Mouse (Mus musculus) left cerebral cortex, adult 9 months (tissue): ENCODE data around the gene Lyl1.
A peak's percentile ranks its signal among the peaks of the same experiment; 100 is the strongest.

Experiments used
- DNase-seq, 2 experiments: peaks; one replicate each; pipeline ENCODE4 v3.0.0; 2022; ENCODE audit warnings: low spot score in 2 of 2

Lyl1 gene

DNA sequence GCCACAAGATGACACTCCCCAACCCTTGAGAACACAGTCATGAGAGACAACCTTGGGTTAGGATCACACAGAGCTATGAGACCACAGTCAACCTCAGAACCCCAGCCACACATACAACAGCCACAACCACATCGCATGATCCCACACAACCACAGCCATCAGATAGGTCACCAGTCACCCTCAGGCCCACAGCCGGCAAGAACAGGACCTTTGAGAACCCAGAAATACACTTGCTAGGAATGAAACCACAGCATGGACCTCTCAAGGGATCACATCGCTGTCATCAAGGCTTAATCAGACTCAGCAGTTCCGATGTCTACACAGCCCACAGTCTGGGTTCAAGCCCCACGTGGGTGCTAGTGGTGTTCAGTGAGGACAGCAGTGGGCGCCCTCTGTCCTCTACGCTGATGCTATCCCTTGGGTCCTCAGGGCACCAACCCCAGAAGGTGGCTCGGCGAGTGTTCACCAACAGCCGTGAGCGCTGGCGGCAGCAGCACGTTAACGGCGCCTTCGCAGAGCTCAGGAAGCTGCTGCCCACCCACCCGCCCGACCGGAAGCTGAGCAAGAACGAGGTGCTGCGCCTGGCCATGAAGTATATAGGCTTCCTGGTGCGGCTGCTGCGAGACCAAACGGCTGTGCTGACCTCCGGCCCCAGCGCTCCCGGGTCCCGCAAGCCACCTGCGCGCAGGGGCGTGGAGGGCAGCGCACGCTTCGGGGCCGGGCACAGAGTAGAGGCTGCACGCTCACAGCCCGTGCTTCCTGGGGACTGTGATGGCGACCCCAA lies 2.4 kb downstream of the Lyl1 start:
- DNase-seq = no peak

DNA sequence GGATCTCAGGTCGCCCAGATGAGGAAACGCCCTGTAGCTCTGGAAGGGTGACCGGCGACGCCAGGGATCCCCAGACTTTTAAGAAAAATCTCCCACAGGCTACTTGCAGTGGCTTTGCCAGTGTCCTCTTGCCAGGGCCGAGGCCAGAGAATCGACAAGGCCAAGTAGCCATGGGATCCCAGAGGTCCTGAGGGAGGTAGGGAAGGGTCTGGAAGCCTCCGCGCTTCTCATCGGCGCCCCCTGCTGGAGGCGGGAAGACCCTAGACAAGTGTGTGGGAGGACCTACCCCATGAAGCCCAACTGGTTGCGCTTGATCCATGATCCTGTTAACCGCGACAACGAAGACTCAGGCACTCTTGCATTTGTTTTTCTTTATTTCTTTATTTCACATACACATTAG lies 3.1 kb downstream of the Lyl1 start:
- peak in 1 of 2 experiments; percentile 70 for DNase-seq

DNA sequence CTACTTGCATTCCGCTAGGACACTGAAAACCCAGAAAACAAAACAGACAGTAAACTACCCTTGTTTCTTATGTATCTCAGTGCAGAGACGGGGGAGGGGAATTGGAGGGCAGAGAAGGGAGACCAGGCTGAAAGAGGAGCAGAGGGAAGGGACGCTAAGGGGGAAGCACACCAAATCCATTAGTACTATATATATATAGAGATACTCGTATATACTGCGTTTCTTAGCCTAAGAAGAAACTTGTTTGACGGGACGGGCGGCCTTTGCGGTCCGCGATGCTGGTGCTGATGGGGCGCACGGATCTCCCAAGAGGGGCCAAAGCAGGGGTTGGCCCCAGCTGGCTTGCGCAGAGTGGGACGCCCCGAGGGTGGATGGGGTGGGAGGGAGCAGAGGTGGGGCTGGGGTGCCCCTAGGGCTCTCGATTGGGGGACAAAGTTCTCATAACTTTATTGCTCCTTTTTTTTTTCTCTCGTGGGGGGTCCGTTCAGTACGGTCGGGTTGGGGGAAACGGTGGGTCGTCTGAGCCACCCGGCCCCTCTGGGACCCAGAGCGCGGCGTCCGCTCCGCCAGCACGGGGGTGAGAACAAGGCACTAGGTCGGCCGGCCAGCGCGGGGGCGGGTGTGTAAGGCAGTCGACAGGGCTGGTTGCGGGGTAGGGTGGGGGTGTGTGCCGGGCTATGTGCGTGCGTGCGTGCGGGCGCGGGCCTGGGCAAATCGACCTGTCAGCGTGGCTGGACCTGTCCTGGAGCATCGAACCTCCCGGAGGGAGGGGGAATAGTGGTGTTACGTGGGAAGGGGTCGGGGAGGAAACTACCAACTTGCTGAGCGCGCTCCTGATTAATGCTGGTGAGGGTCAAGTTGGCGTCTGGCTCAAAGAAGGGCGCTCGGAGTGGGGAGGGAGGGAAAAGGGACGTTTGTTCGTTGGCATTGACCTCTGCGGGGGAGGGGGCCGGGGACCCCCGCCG lies 3.9 kb downstream of the Lyl1 start:
- no peak for DNase-seq

DNA sequence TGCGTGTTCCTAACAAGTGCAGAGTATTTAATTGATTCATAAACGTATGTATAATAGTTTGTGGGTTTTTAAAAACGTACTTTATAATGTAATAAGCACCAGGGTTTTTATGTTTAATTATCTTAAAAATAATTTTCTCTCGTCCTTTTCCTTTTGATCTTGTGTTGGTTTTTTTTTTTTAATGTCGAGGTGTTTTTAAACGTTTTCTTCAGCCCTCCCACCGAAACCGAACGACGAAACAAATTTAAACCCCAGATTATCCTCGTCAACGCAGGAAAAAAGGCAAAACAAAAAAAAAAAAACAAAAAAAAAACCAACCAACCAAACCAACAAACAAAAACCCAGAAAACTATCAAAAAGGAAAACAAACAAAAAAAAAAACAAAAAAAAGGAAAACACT lies 4.7 kb downstream of the Lyl1 start:
- no peak for DNase-seq

DNA sequence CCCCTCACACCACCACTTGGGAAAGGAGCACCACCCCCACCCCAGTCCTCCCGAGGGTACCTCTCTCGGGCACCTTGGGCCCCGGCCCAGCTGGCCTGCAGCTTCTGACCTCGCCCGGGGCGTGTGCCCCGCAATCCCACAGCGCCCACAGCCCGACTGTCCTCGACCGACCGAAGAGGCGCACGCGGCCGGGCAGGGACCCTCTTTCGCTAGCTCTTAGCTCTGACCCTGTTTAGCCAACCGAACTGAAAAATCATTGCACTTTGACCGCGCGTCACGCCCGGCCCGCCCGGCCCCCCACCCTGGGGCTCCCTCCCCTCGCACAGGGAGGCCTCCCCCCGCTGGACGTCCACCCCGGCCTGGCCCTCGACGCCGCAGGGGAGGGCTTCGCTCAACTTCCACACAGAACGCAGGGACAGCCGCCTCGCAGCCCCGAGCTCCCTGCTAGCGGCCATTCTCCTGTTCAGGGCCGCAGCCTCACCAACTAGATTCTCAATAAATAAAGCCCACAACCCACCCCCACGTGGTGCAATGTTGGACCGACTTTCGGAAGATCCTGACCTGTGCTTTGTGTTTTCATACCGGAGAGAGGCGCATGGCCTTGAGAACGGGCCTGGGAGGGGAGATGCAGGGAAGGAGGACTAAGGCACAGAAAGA lies 5.5 kb downstream of the Lyl1 start:
- DNase-seq = no peak

DNA sequence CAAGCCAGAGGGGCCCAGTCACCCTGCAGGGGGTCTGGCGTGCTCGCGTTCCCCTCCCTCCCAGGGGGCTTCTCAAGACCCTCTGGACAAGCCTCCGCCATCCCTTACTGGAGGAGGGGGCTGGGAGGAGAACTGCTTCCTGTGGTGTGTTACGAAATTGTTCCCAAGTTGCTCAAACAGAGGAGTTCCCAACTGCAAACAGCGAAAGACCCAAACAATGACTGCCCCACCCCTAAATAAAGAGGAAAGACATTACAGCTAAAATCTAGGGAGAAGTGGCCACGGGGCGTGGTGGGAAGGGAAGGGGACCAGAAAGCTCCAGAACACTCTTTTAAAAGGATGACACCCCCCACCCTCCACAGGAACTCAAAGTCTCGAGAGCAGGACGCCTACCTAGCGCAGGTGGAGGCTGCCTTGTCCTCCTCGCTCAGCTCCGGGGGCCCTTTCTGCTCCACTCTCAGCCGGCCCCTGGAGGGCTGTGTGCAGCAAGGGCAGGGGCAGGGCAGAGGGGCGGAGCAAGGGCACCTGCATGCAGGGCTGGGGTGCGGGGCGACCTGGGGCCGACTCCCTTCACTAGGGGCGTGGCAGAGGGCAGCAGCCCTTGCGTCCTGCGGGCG lies 6.1 kb downstream of the Lyl1 start:
- DNase-seq = no peak

DNA sequence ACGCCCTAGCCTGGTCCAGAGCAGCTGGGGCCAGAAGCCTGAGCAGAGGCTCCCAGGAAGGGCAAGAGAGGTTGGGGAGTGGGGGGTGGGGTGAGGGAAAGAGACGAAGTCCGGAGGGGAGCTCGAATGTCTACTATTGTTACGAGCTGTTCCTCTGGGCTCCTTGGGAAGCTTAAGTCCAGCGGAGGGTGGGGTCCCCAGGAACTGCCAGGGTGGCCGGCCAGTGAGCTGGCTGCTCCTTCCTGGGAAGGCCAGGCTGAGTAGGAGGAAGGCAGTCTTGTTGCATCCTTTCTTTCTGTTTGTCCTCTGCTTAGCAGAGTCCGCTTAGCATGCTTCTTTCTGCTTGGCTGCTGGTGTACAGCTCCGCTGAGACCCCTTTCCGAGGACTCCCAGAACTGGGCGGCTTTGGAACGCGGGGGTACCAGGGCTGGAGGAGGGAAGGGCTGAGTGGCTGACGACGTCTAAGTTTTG lies 6.8 kb downstream of the Lyl1 start:
- DNase-seq = no peak

DNA sequence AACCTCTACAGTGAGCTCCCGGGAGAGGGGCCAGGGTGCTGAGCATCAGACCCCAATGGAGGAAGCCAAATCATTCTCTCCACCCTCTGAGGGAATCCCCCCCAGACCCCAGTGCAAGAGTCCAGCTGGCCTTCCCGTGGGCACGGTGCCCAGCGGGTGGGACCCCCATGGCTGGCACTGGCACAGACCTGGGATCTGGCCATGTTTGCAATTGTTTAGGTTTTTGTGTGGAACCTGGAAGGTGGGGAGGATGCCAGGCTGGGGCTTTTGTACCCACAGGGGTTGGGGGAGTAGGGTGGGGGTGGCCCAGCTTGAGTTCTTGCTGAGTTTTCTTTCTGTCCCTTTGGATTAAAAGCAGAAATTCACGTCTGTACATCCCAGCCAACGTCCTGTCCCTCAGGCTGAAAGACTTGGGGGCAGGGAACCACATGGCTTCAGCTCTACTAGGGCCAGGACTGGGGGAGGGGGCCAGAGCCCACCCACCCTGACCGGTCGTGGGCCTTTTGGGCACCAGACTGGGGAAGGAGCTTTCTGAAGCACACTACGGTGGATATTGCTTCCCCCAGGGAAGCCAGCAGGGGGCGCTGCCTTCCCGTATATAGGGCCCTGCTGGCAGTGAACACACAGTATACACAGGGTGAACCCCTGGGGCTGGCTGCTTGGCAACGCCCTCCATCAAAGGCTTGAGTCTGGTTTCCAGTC lies 7.7 kb downstream of the Lyl1 start:
- peak in 1 of 2 experiments; percentile 90 for DNase-seq

DNA sequence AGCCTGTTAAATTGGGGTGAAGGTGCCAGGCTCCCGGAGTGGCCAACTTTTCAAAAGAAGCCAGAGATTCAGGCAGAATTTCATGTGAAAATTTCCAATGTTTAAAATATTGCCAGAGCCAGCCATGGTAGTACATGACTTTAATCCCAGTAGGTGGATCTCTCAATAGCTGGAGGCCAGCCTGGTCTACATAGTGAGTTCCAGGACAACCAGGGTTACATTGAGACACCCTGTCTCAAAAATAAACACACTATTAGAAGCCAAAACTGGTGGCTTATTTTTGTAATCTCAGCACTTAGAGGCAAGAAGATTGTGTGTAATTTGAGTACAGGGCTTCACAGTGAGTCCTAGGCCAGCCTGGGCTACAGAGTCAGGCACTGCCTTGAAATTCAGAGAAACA lies 8.7 kb downstream of the Lyl1 start:
- no peak for DNase-seq

DNA sequence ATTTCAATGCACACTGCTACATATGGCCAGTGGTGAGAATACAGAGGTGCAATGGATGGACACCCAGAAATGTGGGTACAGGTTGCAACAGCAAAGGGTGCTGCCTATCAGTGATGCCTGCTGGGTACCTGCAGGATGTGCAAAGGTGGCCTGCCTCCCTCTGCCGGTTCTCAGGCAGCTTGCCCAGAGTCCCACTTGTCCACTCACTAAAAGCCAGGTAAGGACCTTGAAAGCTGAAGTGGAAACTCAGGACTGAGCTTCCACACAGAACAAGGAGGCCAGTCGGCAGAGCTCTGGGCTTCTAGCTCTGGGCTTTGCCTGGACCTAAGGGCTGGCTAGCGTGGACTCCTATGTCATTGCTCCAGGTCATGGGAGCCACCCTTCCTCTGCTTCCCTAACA lies 10.1 kb downstream of the Lyl1 start:
- no peak for DNase-seq

DNA sequence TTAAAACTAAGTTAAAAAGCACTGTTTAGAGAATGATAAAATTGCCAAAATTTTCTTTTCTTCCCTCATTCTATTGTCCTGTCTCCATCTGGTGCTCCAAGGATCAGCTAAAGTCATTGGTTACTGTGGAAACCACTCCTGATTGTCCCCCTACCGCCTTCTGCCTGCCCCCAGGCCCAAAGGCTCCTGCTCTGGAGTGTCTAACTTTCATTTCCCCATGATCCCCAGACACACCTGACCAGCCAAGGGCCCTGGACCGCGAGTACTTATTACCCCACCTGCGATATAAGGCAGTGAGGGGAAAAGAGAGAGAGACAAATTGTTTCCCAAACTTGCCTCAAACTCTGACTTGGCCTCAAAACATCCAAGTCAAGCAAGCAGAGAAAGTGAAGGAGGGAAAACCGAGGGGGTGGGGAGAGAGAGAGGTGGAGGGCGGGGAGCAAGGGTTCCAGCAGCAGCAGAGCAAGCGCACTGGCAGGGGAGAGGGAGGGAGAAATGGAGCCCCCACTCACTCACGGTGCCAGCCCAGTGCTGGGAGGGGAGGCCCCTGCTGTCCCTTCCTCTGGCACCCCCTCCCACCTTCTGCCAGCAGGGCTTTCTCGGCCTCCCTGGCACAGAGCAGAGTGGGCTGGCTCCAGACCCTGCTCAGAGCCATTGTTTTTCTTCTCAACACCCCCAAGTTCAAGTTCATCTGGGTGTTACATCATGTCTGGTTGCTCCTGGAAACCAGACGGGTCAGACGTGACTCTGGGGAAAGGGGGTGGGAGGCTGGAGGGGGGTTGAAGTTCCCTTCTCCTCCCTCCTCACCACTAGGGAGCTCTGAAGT lies 10.9 kb downstream of the Lyl1 start:
- no peak for DNase-seq

DNA sequence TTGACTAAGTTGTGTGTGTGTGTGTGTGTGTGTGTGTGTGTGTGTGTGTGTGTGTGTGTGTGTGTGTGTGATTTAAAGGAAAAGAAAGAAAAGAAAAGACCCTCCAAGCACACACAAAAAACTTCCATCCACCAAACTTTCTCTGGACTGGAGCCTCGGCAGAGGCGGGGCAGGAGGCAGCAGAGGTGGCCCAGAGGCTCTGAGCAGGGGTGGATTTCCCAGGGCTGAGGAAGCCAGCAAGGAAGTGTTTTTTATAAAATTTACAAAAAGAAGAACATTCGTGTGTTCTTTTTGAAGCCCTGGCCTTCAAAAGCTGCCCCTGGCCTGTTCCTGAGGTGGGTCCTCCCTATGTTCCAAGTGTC lies 11.5 kb downstream of the Lyl1 start:
- no peak for DNase-seq

DNA sequence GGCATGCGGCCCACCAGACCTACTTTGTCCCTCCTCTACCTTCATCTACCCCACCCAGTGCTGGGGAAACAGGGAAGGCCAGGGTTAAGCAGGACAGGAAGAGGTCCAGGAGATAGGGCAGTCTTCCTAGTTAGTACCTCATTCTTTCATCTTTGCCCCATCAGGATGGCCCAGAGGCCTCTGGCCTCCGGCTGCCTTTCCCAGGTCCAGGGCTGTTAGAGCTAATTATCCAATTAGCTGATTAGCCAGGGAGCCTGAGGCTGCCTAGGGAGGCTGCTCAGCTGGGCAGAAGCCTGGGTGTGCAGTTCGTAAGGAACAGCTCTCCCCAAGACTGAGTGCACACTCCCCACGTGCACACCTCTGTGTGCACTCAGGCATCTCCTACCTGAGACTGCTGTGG lies 12.1 kb downstream of the Lyl1 start:
- DNase-seq = no peak

DNA sequence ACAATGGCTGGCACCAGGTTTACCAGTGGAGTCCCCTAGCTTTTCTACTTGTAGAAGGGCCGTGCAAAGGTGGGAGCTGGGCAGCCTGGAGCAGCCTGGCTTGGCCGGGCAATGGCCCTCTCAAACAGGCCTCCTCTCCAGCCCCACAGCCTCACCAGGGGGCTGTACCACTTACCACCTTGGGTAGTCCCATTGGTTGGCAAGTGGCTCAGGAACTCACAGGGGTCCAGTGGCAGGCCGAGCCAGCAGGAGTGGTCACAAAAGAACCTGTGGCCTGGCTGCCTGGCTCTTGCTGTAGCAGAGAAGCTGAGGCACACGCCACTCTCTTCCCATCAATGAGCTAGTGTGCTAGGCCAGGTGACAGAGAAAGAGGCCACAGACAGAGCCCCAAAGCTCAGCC lies 12.9 kb downstream of the Lyl1 start:
- no peak for DNase-seq

DNA sequence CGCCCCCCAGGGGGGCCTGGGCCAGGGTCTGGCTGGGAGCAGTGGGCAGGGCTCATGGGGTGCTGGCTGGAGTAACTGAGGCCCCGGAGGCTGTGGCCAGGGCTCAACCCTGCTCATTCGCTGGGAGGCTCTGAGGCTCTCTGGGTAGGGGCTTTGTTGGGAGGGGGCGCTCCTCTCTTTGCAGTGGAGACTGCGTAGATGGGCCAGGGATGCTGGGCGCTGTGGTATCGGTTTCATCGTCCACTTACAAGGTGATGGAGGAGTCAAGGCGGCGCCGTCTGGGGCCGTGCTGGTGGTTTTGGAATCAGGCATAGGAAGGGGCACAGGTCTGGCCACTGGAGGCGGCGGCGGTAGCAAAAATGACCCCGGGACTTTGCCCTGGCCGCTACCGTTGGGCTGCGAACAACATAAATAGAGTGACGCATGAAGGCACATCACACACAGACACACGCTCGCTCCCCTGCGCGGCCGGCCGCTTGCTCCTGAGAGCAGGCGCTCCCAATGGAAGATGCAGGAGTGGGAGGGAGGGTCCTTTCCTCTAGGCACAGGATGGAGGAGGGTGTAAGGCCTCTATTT lies 14.7 kb downstream of the Lyl1 start:
- DNase-seq = no peak

DNA sequence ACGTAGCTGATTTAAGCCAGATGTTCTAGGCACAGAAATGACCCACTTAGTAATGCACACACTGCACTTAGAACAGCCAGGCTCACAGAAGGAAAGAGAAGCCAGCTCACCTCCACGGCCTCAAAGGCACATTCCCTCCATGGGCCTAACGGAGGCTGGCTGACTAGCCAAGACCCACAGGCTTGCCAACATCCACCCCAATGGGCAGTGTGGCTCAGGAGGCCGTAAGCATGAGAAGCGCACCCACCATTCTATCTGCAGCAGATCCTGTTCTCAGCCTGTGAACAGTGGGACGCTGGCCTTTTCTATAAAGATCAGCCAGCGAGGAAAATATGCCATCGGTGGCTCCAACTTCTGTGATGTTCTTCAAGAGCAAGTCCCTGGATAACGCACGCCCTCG lies 15.5 kb downstream of the Lyl1 start:
- DNase-seq = no peak

DNA sequence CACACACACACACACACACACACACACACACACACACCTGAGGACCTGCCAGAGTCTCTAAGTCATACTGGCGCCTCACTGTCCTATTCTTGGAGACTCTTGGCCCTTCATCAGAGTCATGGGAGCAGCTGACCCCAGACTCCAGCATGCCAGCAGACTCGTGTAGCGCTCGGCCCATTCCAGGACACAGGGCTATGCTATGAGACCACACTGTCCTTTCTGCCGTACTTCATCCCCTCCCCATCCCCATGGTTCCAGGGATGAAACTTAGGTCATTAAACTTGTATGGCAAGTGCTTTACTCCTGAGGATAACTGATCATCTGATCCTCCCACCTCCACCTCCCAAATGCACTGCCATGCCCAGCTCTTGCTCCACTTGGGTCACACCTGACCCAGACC lies 17.2 kb downstream of the Lyl1 start:
- no peak for DNase-seq

DNA sequence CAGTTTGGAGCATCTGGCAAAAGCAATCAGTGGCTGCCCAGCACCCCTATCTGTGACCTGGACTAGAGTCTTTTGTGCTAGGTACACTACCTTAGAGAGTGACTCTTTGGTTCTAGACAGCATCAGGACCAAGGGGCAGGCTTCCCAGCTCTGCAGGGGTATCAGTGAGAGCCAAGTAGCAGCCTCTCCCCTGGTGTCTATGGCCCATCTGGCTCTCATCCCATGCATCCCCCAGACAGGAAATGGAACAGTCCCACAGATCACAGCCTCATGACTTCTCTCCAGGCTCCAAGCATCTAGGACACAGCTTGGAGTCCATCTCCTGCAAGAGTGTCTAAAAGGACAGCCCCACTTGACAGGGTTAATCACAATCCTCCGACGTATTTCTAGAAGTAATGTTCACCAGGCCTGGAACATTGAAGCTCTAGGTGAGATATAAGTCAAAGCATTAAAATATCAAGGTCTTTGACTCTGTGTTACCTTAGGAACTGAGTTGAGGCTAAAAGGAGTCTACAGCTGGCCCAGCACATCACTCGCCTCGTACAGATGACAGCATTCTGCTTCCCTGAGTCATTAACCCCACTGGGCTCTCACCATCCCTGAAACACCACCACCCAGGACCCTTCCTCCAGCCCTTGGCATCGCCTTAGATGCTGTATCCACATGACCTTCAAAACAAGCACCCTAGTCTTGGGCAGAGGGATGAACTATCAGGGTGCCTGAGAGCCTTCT lies 17.9 kb downstream of the Lyl1 start:
- no peak for DNase-seq

DNA sequence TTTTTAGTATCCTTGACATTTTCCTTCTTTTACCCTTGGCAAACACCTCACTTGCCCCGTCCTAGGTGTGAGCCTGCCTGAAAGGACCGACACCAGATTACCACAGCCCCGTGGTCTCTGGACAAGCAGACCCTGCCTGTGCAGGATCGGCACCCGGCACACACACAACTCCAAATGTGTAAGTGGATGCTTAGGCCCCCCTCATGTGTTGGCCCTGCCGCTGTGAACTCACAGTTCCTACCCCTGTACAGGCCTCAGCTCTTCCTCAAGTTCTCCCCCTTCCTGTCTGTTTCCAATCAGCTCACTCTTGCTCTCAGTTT lies 21.2 kb downstream of the Lyl1 start:
- DNase-seq = no peak
